Mouse (Mus musculus) small intestine, adult 2 months (tissue): ENCODE results near the gene Rapgef4.

Source experiments
- CTCF ChIP-seq: fragments of 200-500 bp; IDR thresholded peaks from 2 replicates; pipeline ENCODE4 v1.5.1; 2012; ENCODE audit warnings: low read depth, mild to moderate bottlenecking, control low read depth, inconsistent platforms, low read length, moderate library complexity, mixed read lengths; ENCODE audit not compliant: insufficient replicate concordance, insufficient read length; ENCODE audit errors: extremely low read depth
- POLR2A ChIP-seq: fragments of 200-500 bp; IDR thresholded peaks from 2 replicates; pipeline ENCODE4 v1.6.1; 2012; ENCODE audit warnings: low read depth, mild to moderate bottlenecking, control low read depth, inconsistent platforms, low read length, moderate library complexity

GRCm38 (mm10) chr2:72285256-72285887 lies 304.3 kb downstream of the Rapgef4 start, which contains the start of gene Map3k20:
- TF ChIP-seq CTCF (peak; percentile 22; the same call in 1 of the 2 replicates), POLR2A (no peak; the same call in 1 of the 2 replicates)
